Mouse (Mus musculus) liver, embryonic 15.5 days (tissue): ENCODE measurements around the gene Map3k21. TPM values are rescaled to one million over a fixed set of nuclear protein-coding genes. Genes with fewer than 3 reads are reported as not detected.

ENCODE experiments used
- ATAC-seq: fragments of 200-750 bp; cut with Nextera tagmentation; 2 replicates; pipeline ENCODE4 v1.8.0; 2017; ENCODE audit warnings: moderate number of reproducible peaks, mild to moderate bottlenecking, moderate library complexity; ENCODE audit not compliant: insufficient read depth
- H3K27ac ChIP-seq: fragments of 300-500 bp; sonication (generic); replicated peaks from 2 replicates; pipeline ENCODE4 v1.5.1; 2015; ENCODE audit warnings: mild to moderate bottlenecking, inconsistent platforms
- H3K27me3 ChIP-seq: fragments of 300-500 bp; sonication (generic); 2 replicates; pipeline ENCODE4 v1.6.1; 2015; ENCODE audit warnings: mild to moderate bottlenecking, inconsistent platforms
- H3K36me3 ChIP-seq: fragments of 300-500 bp; sonication (generic); replicated peaks from 2 replicates; pipeline ENCODE4 v1.6.1; 2015; ENCODE audit warnings: moderate library complexity, mild to moderate bottlenecking, inconsistent platforms
- H3K4me1 ChIP-seq: fragments of 300-500 bp; sonication (generic); replicated peaks from 2 replicates; pipeline ENCODE4 v1.6.1; 2015; ENCODE audit warnings: inconsistent platforms
- H3K4me2 ChIP-seq: fragments of 300-500 bp; sonication (generic); 2 replicates; pipeline ENCODE4 v1.6.1; 2015; ENCODE audit warnings: moderate library complexity, mild to moderate bottlenecking, inconsistent platforms
- H3K4me3 ChIP-seq: fragments of 300-500 bp; sonication (generic); replicated peaks from 2 replicates; pipeline ENCODE4 v1.5.1; 2015; ENCODE audit warnings: mild to moderate bottlenecking, inconsistent platforms
- H3K9ac ChIP-seq: fragments of 300-500 bp; sonication (generic); 2 replicates; pipeline ENCODE4 v1.6.1; 2015; ENCODE audit warnings: moderate library complexity, mild to moderate bottlenecking, inconsistent platforms
- H3K9me3 ChIP-seq: fragments of 300-500 bp; sonication (generic); replicated peaks from 2 replicates; pipeline ENCODE4 v1.6.1; 2016; ENCODE audit warnings: inconsistent platforms
- WGBS: fragments of 180-500 bp; shearing (Covaris S2); methylation state at CpG from one replicate; pipeline ENCODE4 v1.1.7; 2015; ENCODE audit warnings: mixed read lengths; ENCODE audit not compliant: insufficient replicate concordance; 5-methylcytosine and 5-hydroxymethylcytosine counted together
- polyA plus RNA-seq: library from polyadenylated mRNA; unstranded; fragments of >200 nt; fragmentation: Nextera tagmentation; extraction: Ambion mirVana; gene quantifications from 2 replicates; pipeline ENCODE4 v1.2.1, GENCODE M21; 2015

Map3k21 gene
- polyA plus RNA-seq, 1 experiment from 2014 or later = 0.07 TPM

- H3K9ac ChIP-seq = no peak overlapping the region
- H3K27me3 ChIP-seq = peaks cover 16% of the 10 kb centered on the region
- WGBS = 42% methylated on average over 10 of the region's 10 CpGs
- H3K36me3 ChIP-seq = no peaks in the 10 kb centered on the region
- H3K27ac ChIP-seq = no peak overlapping the region
- no peak overlapping the region for H3K4me3 ChIP-seq
- no peak overlapping the region for H3K4me2 ChIP-seq
- no peak; the same call in 1 of the 2 replicates for ATAC-seq
- no peaks in the 10 kb centered on the region; the same call in 1 of the 2 replicates for H3K4me1 ChIP-seq
- H3K9me3 ChIP-seq = no peaks in the 10 kb centered on the region
These were observed 6.8 kb downstream of the Map3k21 start for GRCm38 (mm10) chr8:125917013-125917412.

GRCm38 (mm10) chr8:125918719-125919118 lies 8.5 kb downstream of the Map3k21 start:
- H3K4me2 ChIP-seq = no peak overlapping the region
- no peak for ATAC-seq
- H3K27me3 ChIP-seq = no peaks in the 10 kb centered on the region
- WGBS = 66% methylated on average over 2 of the region's 2 CpGs
- H3K27ac ChIP-seq = no peak overlapping the region
- H3K4me1 ChIP-seq = no peaks in the 10 kb centered on the region; the same call in 1 of the 2 replicates
- no peaks in the 10 kb centered on the region for H3K36me3 ChIP-seq
- no peaks in the 10 kb centered on the region for H3K9me3 ChIP-seq
- H3K9ac ChIP-seq = no peak overlapping the region
- no peak overlapping the region for H3K4me3 ChIP-seq

DNA sequence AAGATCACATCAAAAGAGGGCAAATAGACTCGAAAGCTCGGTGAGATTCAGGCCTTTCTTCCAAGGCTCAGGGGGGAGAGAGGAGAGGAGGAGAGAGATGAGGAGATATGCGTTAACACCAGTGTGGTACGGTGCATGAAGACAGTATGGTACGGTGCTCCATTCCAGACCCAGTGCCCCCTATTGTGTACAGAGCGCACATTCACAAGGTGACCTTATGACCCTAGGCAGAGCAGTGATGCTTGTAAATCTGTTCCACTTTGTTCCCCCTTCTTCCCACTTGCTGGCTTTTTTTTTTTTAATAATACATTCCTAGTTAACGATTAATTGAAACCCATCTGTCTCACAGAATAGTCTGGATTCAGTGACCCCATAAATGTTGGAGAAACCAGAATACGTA lies 9.3 kb downstream of the Map3k21 start:
- WGBS = 57% methylated on average over 8 of the region's 8 CpGs
- Histone ChIP-seq H3K27me3 (no peaks in the 10 kb centered on the region), H3K4me1 (no peaks in the 10 kb centered on the region; the same call in 1 of the 2 replicates), H3K36me3 (no peaks in the 10 kb centered on the region), H3K4me2 (no peak overlapping the region), H3K4me3 (no peak overlapping the region), H3K9ac (no peak overlapping the region), H3K27ac (no peak overlapping the region), H3K9me3 (no peaks in the 10 kb centered on the region)
- no peak for ATAC-seq

GRCm38 (mm10) chr8:125920281-125920680 lies 10.0 kb downstream of the Map3k21 start:
- WGBS = 66% methylated on average over 10 of the region's 10 CpGs
- no peak for ATAC-seq
- H3K9me3 ChIP-seq = no peaks in the 10 kb centered on the region
- H3K4me2 ChIP-seq = no peak overlapping the region
- no peak overlapping the region for H3K4me3 ChIP-seq
- H3K36me3 ChIP-seq = no peaks in the 10 kb centered on the region
- H3K27me3 ChIP-seq = no peaks in the 10 kb centered on the region
- no peak overlapping the region for H3K27ac ChIP-seq
- H3K4me1 ChIP-seq = no peaks in the 10 kb centered on the region; the same call in 1 of the 2 replicates
- H3K9ac ChIP-seq = no peak overlapping the region

DNA sequence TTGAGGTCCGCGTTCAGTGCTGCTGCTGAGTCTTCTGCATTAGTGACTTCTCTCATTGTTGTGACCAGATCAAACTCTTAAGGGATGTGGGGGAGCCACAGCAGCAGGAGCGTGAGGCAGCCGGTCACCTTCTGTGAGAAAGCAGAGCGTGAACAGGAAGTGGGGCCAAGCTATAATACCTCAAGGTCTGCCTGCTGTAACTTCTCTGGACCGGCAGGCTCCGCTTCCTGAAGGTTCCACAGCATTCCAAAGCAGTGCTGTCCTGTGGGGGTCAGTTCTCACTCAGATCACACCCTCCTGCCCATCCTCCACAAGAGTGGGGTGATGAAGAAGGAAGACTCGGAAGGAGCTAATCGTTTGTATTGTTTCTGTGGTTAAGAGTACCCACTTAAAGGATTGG lies 10.5 kb downstream of the Map3k21 start:
- Histone ChIP-seq H3K9ac (no peak overlapping the region), H3K4me2 (no peak overlapping the region), H3K4me3 (no peak overlapping the region), H3K9me3 (no peaks in the 10 kb centered on the region), H3K27me3 (no peaks in the 10 kb centered on the region), H3K4me1 (no peaks in the 10 kb centered on the region; the same call in 1 of the 2 replicates), H3K36me3 (no peaks in the 10 kb centered on the region), H3K27ac (no peak overlapping the region)
- no peak for ATAC-seq
- WGBS = 47% methylated on average over 9 of the region's 9 CpGs

DNA sequence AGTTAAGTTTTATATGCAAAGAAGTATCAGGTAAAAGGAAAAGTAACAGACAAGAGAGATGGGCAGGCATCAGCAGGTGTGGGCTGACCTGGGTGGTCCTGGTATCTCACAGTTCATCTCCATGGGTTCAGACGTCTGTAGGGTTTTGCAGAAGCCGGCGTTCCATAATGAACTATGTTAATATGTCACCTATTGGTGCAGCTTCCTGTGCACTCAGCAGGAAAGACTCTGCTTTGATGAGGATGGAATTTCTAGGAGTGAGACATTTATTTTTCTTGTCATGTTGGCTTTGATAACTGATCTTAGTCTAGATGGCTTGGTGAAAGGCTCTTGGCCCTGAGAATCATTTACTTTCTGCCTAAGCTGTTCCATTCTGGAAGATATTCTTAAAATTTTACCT lies 12.1 kb downstream of the Map3k21 start:
- no peak for ATAC-seq
- no peaks in the 10 kb centered on the region for H3K9me3 ChIP-seq
- H3K27me3 ChIP-seq = no peaks in the 10 kb centered on the region
- no peaks in the 10 kb centered on the region for H3K36me3 ChIP-seq
- H3K27ac ChIP-seq = no peak overlapping the region
- no peak overlapping the region for H3K9ac ChIP-seq
- 60% methylated on average over 3 of the region's 3 CpGs for WGBS
- H3K4me3 ChIP-seq = no peak overlapping the region
- H3K4me1 ChIP-seq = no peaks in the 10 kb centered on the region; the same call in 1 of the 2 replicates
- H3K4me2 ChIP-seq = no peak overlapping the region

- no peak overlapping the region for H3K4me2 ChIP-seq
- no peaks in the 10 kb centered on the region for H3K36me3 ChIP-seq
- no peak overlapping the region for H3K27ac ChIP-seq
- ATAC-seq = no peak
- H3K4me1 ChIP-seq = no peaks in the 10 kb centered on the region
- no peak overlapping the region for H3K9ac ChIP-seq
- no peaks in the 10 kb centered on the region for H3K27me3 ChIP-seq
- no peaks in the 10 kb centered on the region for H3K9me3 ChIP-seq
- H3K4me3 ChIP-seq = no peak overlapping the region
- 68% methylated on average over 4 of the region's 4 CpGs for WGBS
These were observed 16.4 kb downstream of the Map3k21 start for GRCm38 (mm10) chr8:125926636-125927035.

- H3K4me1 ChIP-seq = no peaks in the 10 kb centered on the region
- 57% methylated on average over 11 of the region's 11 CpGs for WGBS
- H3K36me3 ChIP-seq = no peaks in the 10 kb centered on the region
- H3K9me3 ChIP-seq = no peaks in the 10 kb centered on the region
- no peak overlapping the region for H3K4me2 ChIP-seq
- no peak overlapping the region for H3K4me3 ChIP-seq
- peak; percentile 60 for ATAC-seq
- H3K27me3 ChIP-seq = no peaks in the 10 kb centered on the region
- no peak overlapping the region for H3K9ac ChIP-seq
- no peak overlapping the region; the same call in 1 of the 2 replicates for H3K27ac ChIP-seq
These were observed 20.2 kb downstream of the Map3k21 start for GRCm38 (mm10) chr8:125930276-125931046.

DNA sequence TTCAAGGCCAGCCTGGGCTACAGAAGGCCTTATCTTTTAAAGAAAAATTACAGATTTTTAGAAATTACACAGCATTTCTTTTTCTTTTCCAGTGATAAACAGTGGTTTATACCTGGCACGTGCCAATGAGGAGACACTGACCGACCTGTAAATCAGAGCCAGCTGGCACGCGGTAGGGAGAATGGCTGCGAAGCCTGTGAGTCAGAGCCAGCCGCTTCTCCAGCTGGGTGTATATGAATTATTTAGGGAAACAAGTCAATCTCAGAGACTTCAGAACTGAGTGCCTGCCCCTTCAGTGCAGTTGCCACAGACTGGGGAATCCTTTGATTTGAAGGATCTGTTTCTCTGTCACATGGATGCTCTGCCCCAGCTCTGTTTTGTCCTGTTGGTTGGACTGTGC lies 21.6 kb downstream of the Map3k21 start:
- Histone ChIP-seq H3K4me2 (no peak overlapping the region), H3K36me3 (no peaks in the 10 kb centered on the region), H3K4me3 (no peak overlapping the region), H3K4me1 (no peaks in the 10 kb centered on the region), H3K27ac (no peak overlapping the region), H3K9me3 (no peaks in the 10 kb centered on the region), H3K27me3 (no peaks in the 10 kb centered on the region), H3K9ac (no peak overlapping the region)
- WGBS = 84% methylated on average over 6 of the region's 6 CpGs
- ATAC-seq = no peak

DNA sequence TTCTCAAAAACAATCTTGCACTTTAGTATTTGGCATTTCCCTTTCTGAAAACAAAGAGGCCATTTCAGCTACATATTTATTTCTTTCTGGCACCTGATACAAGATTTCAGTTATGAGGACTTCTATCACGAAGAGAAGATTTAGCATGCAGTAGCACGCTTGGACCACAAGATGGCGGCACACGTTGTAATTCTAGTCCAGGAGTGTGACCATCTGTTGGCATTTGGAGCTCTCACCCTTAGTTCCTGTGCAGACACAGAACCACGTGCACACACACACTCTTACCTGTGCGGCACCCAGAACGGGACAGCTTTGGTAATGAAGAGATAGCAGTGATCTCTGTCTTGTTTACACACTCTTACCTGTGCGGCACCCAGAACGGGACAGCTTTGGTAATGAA lies 25.4 kb downstream of the Map3k21 start:
- H3K27ac ChIP-seq = no peak overlapping the region
- no peak overlapping the region for H3K4me2 ChIP-seq
- no peak overlapping the region for H3K9ac ChIP-seq
- H3K4me3 ChIP-seq = no peak overlapping the region
- H3K36me3 ChIP-seq = no peaks in the 10 kb centered on the region
- no peaks in the 10 kb centered on the region for H3K9me3 ChIP-seq
- WGBS = 31% methylated on average over 9 of the region's 9 CpGs
- no peak for ATAC-seq
- no peaks in the 10 kb centered on the region for H3K27me3 ChIP-seq
- H3K4me1 ChIP-seq = no peaks in the 10 kb centered on the region

DNA sequence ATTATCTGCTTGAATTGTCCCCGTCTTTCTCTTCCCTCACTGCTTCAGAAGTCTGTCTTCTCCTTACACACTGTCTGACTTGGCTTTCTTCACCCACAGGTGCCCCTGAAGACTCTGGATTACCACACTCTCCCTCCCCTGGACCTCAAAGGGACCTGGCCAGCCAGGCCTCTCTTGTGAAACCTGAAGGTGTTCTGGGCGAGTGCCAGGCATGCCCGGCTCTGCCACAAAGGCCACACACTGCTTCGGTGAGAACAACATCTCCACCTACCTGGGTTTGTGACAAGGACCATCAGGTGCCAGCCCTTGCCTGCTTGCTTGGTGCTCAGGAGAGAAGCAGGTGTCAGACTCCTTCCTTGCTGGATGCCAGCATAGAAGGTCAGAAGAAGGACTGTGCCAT lies 34.3 kb downstream of the Map3k21 start:
- Histone ChIP-seq H3K27me3 (no peaks in the 10 kb centered on the region), H3K27ac (no peak overlapping the region), H3K36me3 (no peaks in the 10 kb centered on the region), H3K4me2 (no peak overlapping the region), H3K4me1 (no peaks in the 10 kb centered on the region), H3K9ac (no peak overlapping the region), H3K4me3 (no peak overlapping the region), H3K9me3 (no peaks in the 10 kb centered on the region)
- WGBS = 75% methylated on average over 4 of the region's 4 CpGs
- ATAC-seq = no peak
